Comparison of ENCODE assay signal across 8 mouse cellular contexts in genomic region chr4:12506851-12507551, GRCm38 (mm10).
DNase-seq lines count a peak whose midpoint lies in the region; ATAC-seq and TF ChIP-seq lines count a peak whose summit lies in the region.

No protein-coding gene starts in this region.

- TF ChIP-seq POLR2A in heart, adult 2 months (IDR thresholded peaks at IDR 0.05; ENCODE audit: insufficient read depth, low read depth, low read length) = no peak

- WGBS in heart, adult 2 months = 26% methylated on average over 8 of the region's 8 CpGs
- 27% methylated on average over 8 of the region's 8 CpGs for WGBS in lung, postnatal 0 days
- WGBS in hindbrain, postnatal 0 days = 11% methylated on average over 8 of the region's 8 CpGs

- no peak overlapping the region for H3K4me2 ChIP-seq in lung, postnatal 0 days (replicated peaks; ENCODE audit: low read depth, low read length)
- H3K4me2 ChIP-seq in hindbrain, postnatal 0 days (ENCODE audit: low read depth, low read length) = peak overlapping the region; percentile 27; the same call in 1 of the 2 replicates

- no peaks in the 10 kb centered on the region for H3K9me3 ChIP-seq in lung, postnatal 0 days (ENCODE audit: low read length)
- no peaks in the 10 kb centered on the region for H3K9me3 ChIP-seq in hindbrain, postnatal 0 days (ENCODE audit: low read length)

- H3K4me3 ChIP-seq in heart, adult 2 months = no peak overlapping the region
- H3K4me3 ChIP-seq in lung, postnatal 0 days (ENCODE audit: low read depth, low read length) = no peak overlapping the region
- H3K4me3 ChIP-seq in hindbrain, postnatal 0 days (ENCODE audit: low read length) = no peak overlapping the region

- no peaks in the 10 kb centered on the region for H3K79me2 ChIP-seq in heart, adult 2 months (replicated peaks; ENCODE audit: control insufficient read depth, insufficient read depth, low read length)

- no peaks in the 10 kb centered on the region; the same call in 1 of the 2 replicates for H3K4me1 ChIP-seq in heart, adult 2 months (ENCODE audit: control insufficient read depth, insufficient read depth, low read length)
- no peaks in the 10 kb centered on the region for H3K4me1 ChIP-seq in lung, postnatal 0 days (ENCODE audit: insufficient read depth, low read depth, low read length)
- H3K4me1 ChIP-seq in hindbrain, postnatal 0 days (ENCODE audit: insufficient read depth, low read length) = peaks cover 16% of the 10 kb centered on the region

- H3K9ac ChIP-seq in heart, adult 2 months (ENCODE audit: low read depth, low read length) = no peak overlapping the region
- no peak overlapping the region for H3K9ac ChIP-seq in lung, postnatal 0 days (replicated peaks; ENCODE audit: low read depth)
- no peak overlapping the region for H3K9ac ChIP-seq in hindbrain, postnatal 0 days (replicated peaks; ENCODE audit: low read length)

- no peak overlapping the region for H3K27ac ChIP-seq in heart, adult 2 months
- H3K27ac ChIP-seq in lung, postnatal 0 days (ENCODE audit: low read length) = no peak overlapping the region
- H3K27ac ChIP-seq in hindbrain, postnatal 0 days = peak overlapping the region; percentile 21; the same call in 1 of the 2 replicates

- H3K36me3 ChIP-seq in heart, adult 2 months (ENCODE audit: control insufficient read depth, insufficient read depth, low read length) = no peaks in the 10 kb centered on the region
- no peaks in the 10 kb centered on the region for H3K36me3 ChIP-seq in lung, postnatal 0 days (ENCODE audit: insufficient read depth, low read length)
- no peaks in the 10 kb centered on the region for H3K36me3 ChIP-seq in hindbrain, postnatal 0 days (ENCODE audit: insufficient read depth, low read length)

- H3K27me3 ChIP-seq in heart, adult 2 months (ENCODE audit: control insufficient read depth, insufficient read depth, low read length) = no peaks in the 10 kb centered on the region
- H3K27me3 ChIP-seq in lung, postnatal 0 days (replicated peaks; ENCODE audit: insufficient read depth, low read length) = no peaks in the 10 kb centered on the region
- H3K27me3 ChIP-seq in hindbrain, postnatal 0 days (ENCODE audit: insufficient read depth, low read length) = no peaks in the 10 kb centered on the region

- peak; percentile 79 for DNase-seq in heart, adult 11 months
- no peak for DNase-seq in heart, adult 2 months
- DNase-seq in lung, postnatal 0 days (ENCODE audit: low spot score) = no peak
- DNase-seq in lung, postnatal 36 days = no peak
- peak; percentile 79 for DNase-seq in hindbrain, postnatal 0 days (ENCODE audit: low spot score)
- DNase-seq in retina, postnatal 1 day = peak; percentile 51
- DNase-seq in c-Kit-positive CD71-positive TER-119-positive erythroid progenitor cells, embryonic 14.5 days (ENCODE audit: low spot score) = no peak

- TF ChIP-seq EP300 in heart, adult 2 months (IDR thresholded peaks at IDR 0.05; ENCODE audit: insufficient read depth, low read depth, low read length) = no peak
- no peak for TF ChIP-seq EP300 in lung, postnatal 0 days (IDR thresholded peaks at IDR 0.05)

- no peak for ATAC-seq in lung, postnatal 0 days
- peak; percentile 88 for ATAC-seq in hindbrain, postnatal 0 days
- no peak for ATAC-seq in inflammation-experienced regulatory T-cells, adult 6 months

- TF ChIP-seq CTCF in heart, adult 2 months (IDR thresholded peaks at IDR 0.05) = no peak
- peak; percentile 22; the same call in 1 of the 2 replicates for TF ChIP-seq CTCF in lung, postnatal 0 days (IDR thresholded peaks at IDR 0.05)
- TF ChIP-seq CTCF in hindbrain, postnatal 0 days (IDR thresholded peaks at IDR 0.05; ENCODE audit: low read depth) = peak; percentile 58

- intact Hi-C loops in heart, adult 2 months (cut with DNase I) = no loop called here

Comparison
In these comparisons a context has a peak if more than half of its experiments do, and no peak if none do; other contexts are left out.
1. DNase-seq: peak in heart, adult 11 months (single experiment), hindbrain, postnatal 0 days (single experiment) and retina, postnatal 1 day (single experiment); none in heart, adult 2 months (0 of 2), lung, postnatal 0 days (single experiment), lung, postnatal 36 days (single experiment) and c-Kit-positive CD71-positive TER-119-positive erythroid progenitor cells, embryonic 14.5 days (single experiment).